Mouse (Mus musculus): Measurements from ENCODE around the gene Kif5a. TPM values are rescaled to one million over a fixed set of nuclear protein-coding genes. Genes with fewer than 3 reads are reported as not detected.

The Kif5a gene
- polyA plus RNA-seq, 1 experiment from 2014 or later = 0.06 TPM

DNA sequence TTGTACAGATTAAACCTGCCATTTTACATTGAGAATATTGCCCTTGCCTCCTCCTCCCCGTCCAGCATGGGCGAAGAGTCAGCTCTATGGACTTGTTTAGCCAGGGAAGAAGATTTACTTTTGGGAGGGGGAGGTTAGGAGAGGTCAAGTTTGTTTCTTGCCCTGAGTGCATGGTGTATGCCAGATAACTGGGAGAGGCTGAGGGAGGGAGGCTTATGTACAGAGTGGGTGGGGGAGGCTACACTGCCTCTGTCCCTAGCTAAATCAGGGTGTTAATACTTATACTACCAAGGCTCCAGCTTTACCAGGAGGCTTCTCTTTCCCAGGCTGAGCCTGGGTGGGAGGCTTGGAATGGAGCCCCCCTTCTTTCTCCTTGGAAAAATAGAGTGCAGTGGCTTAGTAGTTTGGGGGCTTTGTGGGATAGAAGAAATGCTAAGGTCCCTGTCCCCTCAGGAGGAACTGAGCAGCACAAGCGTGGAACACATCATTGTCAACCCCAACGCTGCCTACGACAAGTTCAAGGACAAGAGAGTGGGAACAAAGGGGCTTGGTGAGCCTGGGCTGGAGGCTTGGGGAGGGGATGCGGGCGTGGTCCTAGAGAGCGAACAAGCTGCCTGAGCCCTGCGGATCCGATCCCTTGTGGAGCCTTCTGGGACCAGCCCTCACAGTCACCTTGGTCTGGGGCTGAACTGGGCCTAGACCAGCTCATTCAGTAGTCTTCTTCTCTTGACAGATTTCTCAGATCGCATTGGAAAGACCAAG is 11.3 kb upstream of the Kif5a start:
- no peak overlapping the region for H3K27ac ChIP-seq (ENCODE audit: low read depth)
- H3K36me3 ChIP-seq (replicated peaks; ENCODE audit: insufficient read depth, low read length) = peaks cover 74% of the 10 kb centered on the region
- 89% methylated on average over 11 of the region's 11 CpGs for WGBS (ENCODE audit: insufficient replicate concordance)
- no peak for TF ChIP-seq CTCF (IDR thresholded peaks at IDR 0.05; ENCODE audit: low read depth)
- TF ChIP-seq EP300 (IDR thresholded peaks at IDR 0.05; ENCODE audit: low read depth) = no peak
- no peaks in the 10 kb centered on the region for H3K9me3 ChIP-seq (ENCODE audit: low read length)
- no peaks in the 10 kb centered on the region for H3K27me3 ChIP-seq (ENCODE audit: insufficient read depth, low read length)
- no peak overlapping the region for H3K4me2 ChIP-seq (ENCODE audit: low read depth, low read length)
- H3K4me1 ChIP-seq (ENCODE audit: insufficient read depth) = peaks cover 5% of the 10 kb centered on the region; the same call in 1 of the 2 replicates
- no peak overlapping the region for H3K9ac ChIP-seq (replicated peaks)
- H3K4me3 ChIP-seq (ENCODE audit: low read depth, low read length) = no peak overlapping the region
- ATAC-seq = no peak
- no peak for DNase-seq

GRCm38 (mm10) chr10:127272371-127272770 is 9.2 kb upstream of the Kif5a start:
- Histone ChIP-seq H3K4me1 (ENCODE audit: insufficient read depth) (peaks cover 7% of the 10 kb centered on the region), H3K27me3 (ENCODE audit: insufficient read depth, low read length) (no peaks in the 10 kb centered on the region), H3K9me3 (ENCODE audit: low read length) (no peaks in the 10 kb centered on the region), H3K9ac (replicated peaks) (no peak overlapping the region), H3K4me3 (ENCODE audit: low read depth, low read length) (no peak overlapping the region), H3K36me3 (replicated peaks; ENCODE audit: insufficient read depth, low read length) (peaks cover 66% of the 10 kb centered on the region), H3K27ac (ENCODE audit: low read depth) (no peak overlapping the region), H3K4me2 (ENCODE audit: low read depth, low read length) (no peak overlapping the region)
- ATAC-seq (no peak), DNase-seq (no peak)
- TF ChIP-seq EP300 (IDR thresholded peaks at IDR 0.05; ENCODE audit: low read depth) = no peak
- no peak for TF ChIP-seq CTCF (IDR thresholded peaks at IDR 0.05; ENCODE audit: low read depth)
- WGBS (ENCODE audit: insufficient replicate concordance) = 92% methylated on average over 5 of the region's 5 CpGs

GRCm38 (mm10) chr10:127269884-127270283 is 6.7 kb upstream of the Kif5a start:
- peaks cover 44% of the 10 kb centered on the region for H3K36me3 ChIP-seq (replicated peaks; ENCODE audit: insufficient read depth, low read length)
- no peak overlapping the region for H3K9ac ChIP-seq (replicated peaks)
- ATAC-seq = no peak
- H3K4me2 ChIP-seq (ENCODE audit: low read depth, low read length) = no peak overlapping the region
- 76% methylated on average over 4 of the region's 4 CpGs for WGBS (ENCODE audit: insufficient replicate concordance)
- no peaks in the 10 kb centered on the region for H3K9me3 ChIP-seq (ENCODE audit: low read length)
- DNase-seq = no peak
- H3K27me3 ChIP-seq (ENCODE audit: insufficient read depth, low read length) = no peaks in the 10 kb centered on the region
- H3K27ac ChIP-seq (ENCODE audit: low read depth) = no peak overlapping the region
- H3K4me1 ChIP-seq (ENCODE audit: insufficient read depth) = peaks cover 16% of the 10 kb centered on the region
- TF ChIP-seq CTCF (IDR thresholded peaks at IDR 0.05; ENCODE audit: low read depth) (no peak), EP300 (IDR thresholded peaks at IDR 0.05; ENCODE audit: low read depth) (no peak)
- H3K4me3 ChIP-seq (ENCODE audit: low read depth, low read length) = no peak overlapping the region

GRCm38 (mm10) chr10:127269036-127269435 is 5.9 kb upstream of the Kif5a start:
- Histone ChIP-seq H3K4me3 (ENCODE audit: low read depth, low read length) (no peak overlapping the region), H3K4me1 (ENCODE audit: insufficient read depth) (peaks cover 13% of the 10 kb centered on the region), H3K4me2 (ENCODE audit: low read depth, low read length) (no peak overlapping the region), H3K27ac (ENCODE audit: low read depth) (no peak overlapping the region), H3K27me3 (ENCODE audit: insufficient read depth, low read length) (no peaks in the 10 kb centered on the region), H3K36me3 (replicated peaks; ENCODE audit: insufficient read depth, low read length) (peaks cover 39% of the 10 kb centered on the region), H3K9ac (replicated peaks) (no peak overlapping the region), H3K9me3 (ENCODE audit: low read length) (no peaks in the 10 kb centered on the region)
- no peak for DNase-seq
- TF ChIP-seq EP300 (IDR thresholded peaks at IDR 0.05; ENCODE audit: low read depth) (no peak), CTCF (IDR thresholded peaks at IDR 0.05; ENCODE audit: low read depth) (no peak)
- 84% methylated on average over 12 of the region's 12 CpGs for WGBS (ENCODE audit: insufficient replicate concordance)
- ATAC-seq = no peak

DNA sequence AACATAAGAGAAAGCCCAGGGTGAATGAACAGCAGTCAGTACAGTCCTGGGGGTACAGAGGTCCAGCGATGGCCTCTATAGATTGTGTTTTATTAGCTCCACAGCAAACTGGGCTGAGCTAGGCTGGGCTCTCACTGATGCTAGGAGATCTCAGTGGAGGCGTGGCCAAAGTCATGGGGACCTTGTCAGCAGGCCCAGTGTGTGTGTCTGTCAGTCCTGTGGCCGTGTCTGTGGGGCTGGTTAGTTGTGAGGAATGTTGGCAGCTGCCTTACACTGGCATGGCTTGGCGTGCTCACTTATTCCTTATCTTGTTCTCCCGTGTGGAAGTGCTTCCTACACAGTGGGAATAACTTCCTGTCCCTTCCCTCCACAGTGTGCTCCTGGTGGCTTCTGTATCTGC is 5.3 kb upstream of the Kif5a start:
- 69% methylated on average over 5 of the region's 5 CpGs for WGBS (ENCODE audit: insufficient replicate concordance)
- H3K4me1 ChIP-seq (ENCODE audit: insufficient read depth) = peaks cover 11% of the 10 kb centered on the region
- 0 out of 2 replicates have a peak, but pooled peaks cover 5% of the 10 kb centered on the region for H3K27me3 ChIP-seq (ENCODE audit: insufficient read depth, low read length)
- H3K9ac ChIP-seq (replicated peaks) = no peak overlapping the region
- H3K9me3 ChIP-seq (ENCODE audit: low read length) = no peaks in the 10 kb centered on the region
- H3K36me3 ChIP-seq (replicated peaks; ENCODE audit: insufficient read depth, low read length) = peaks cover 38% of the 10 kb centered on the region
- no peak overlapping the region for H3K27ac ChIP-seq (ENCODE audit: low read depth)
- no peak overlapping the region for H3K4me3 ChIP-seq (ENCODE audit: low read depth, low read length)
- DNase-seq = no peak
- no peak overlapping the region for H3K4me2 ChIP-seq (ENCODE audit: low read depth, low read length)
- ATAC-seq = no peak
- TF ChIP-seq EP300 (IDR thresholded peaks at IDR 0.05; ENCODE audit: low read depth) (no peak), CTCF (IDR thresholded peaks at IDR 0.05; ENCODE audit: low read depth) (no peak)

- Histone ChIP-seq H3K36me3 (replicated peaks; ENCODE audit: insufficient read depth, low read length) (peaks cover 29% of the 10 kb centered on the region), H3K4me3 (ENCODE audit: low read depth, low read length) (peak overlapping the region; percentile 97), H3K9me3 (ENCODE audit: low read length) (no peaks in the 10 kb centered on the region), H3K4me1 (ENCODE audit: insufficient read depth) (peaks cover 20% of the 10 kb centered on the region), H3K27me3 (ENCODE audit: insufficient read depth, low read length) (peaks cover 15% of the 10 kb centered on the region), H3K9ac (replicated peaks) (no peak overlapping the region), H3K4me2 (ENCODE audit: low read depth, low read length) (peak overlapping the region; percentile 89), H3K27ac (ENCODE audit: low read depth) (peak overlapping the region; percentile 31; the same call in 1 of the 2 replicates)
- DNase-seq = no peak
- 67% methylated on average over 5 of the region's 5 CpGs for WGBS (ENCODE audit: insufficient replicate concordance)
- no peak for TF ChIP-seq EP300 (IDR thresholded peaks at IDR 0.05; ENCODE audit: low read depth)
- no peak for TF ChIP-seq CTCF (IDR thresholded peaks at IDR 0.05; ENCODE audit: low read depth)
- ATAC-seq = no peak
Observed at GRCm38 (mm10) chr10:127267318-127267717, 4.2 kb upstream of the Kif5a start.

Data from liver, postnatal 0 days (tissue).